Mouse (Mus musculus) frontal cortex, postnatal 36 days (tissue): Measurements from ENCODE around the gene Cyp2j9.
"Not testable (repeated sequence)": the region's sequence is repeated elsewhere in the genome, so short reads cannot be mapped to it uniquely, and the experiment has no call there.

Source experiments
- DNase-seq, 2 experiments: peaks; one replicate each; pipeline ENCODE4 v3.0.0; 2022; ENCODE audit warnings: low spot score in 2 of 2

The Cyp2j9 gene

GRCm38 (mm10) chr4:96590911-96591790 is at the start of gene Cyp2j9:
TSS of gene Cyp2j9 (minus strand) at chr4:96591578.
- peak in 1 of 2 experiments; percentile 57 for DNase-seq

DNA sequence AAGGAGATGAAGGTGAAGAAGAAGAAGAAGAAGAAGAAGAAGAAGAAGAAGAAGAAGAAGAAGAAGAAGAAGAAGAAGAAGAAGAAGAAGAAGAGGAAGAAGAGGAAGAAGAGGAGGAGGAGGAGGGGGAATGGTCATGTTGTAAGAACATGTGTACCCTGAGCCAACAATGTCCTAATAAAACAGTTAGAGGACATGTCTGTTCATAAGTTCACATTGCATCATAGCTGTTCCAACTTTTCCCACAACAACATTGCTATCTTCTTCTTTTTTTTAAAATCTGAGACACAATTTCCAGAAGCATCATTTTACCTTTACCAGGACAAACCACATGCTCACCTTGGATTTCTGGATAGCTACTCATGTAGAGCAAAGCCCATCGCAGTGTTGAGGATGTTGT is 44.1 kb upstream of the Cyp2j9 start:
- DNase-seq, result no peak

DNA sequence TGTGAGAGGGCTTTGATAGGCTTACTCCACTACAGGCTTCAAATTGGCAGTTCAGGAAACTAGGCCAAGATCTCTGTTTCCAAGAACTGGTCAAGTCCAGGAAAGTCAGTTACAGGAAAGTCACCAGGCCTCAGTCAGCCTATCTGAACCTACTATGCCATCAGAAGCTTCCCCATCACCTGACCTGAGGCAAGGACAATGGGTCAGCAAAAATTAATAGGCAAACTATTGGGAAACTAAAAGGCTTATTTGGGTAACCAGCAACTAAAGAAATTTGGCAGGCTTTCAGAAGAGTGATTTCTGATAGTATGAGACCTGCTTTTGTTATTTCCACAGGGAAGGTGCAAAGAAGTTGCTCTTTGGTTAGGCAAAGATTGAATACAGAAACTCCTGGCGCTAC is 31.1 kb upstream of the Cyp2j9 start:
- DNase-seq, result no peak

DNA sequence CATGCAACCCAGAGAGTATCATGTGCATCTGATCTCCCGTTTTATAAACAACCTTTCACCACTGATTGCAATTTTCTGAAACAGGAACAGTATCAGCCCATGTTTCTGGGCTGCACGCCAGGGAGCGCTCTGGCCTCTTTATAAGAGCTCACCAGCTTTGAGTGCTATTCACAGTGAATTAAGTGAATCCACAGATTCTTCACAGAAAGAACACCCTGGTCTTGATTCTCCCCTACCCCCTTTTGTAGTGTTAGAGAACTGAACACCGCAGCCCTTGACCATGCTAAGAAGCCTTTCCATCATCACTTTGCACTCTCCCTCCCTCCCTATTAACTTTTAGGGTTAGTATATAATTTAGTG is 393 bp upstream of the Cyp2j9 start:
- peak in 1 of 2 experiments; percentile 73 for DNase-seq

- no peak for DNase-seq
Observed at GRCm38 (mm10) chr4:96581425-96582088, 9.8 kb downstream of the Cyp2j9 start.

DNA sequence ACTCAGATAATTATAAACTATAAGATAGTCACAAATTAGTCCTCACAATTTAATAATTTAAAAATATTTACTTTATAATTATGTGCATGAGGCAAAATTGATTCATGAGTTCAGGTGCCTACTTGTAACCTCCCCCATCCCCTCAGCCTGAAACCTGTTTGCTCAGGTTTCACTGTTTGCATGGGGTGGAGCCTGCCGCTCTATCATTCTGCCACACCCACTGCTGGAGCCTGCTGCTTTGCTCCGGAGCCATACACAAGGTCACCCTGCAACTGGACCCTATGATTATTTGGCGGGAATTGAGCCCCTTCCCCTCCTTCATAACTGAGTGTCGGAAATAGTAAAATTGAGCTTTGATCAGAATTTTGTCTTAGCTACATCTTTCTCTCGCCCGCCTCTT is 11.0 kb downstream of the Cyp2j9 start:
- DNase-seq, result not testable (repeated sequence)

- no peak for DNase-seq
Observed at GRCm38 (mm10) chr4:96569442-96569841, 21.9 kb downstream of the Cyp2j9 start.

- no peak for DNase-seq
Observed at GRCm38 (mm10) chr4:96567988-96568387, 23.4 kb downstream of the Cyp2j9 start.

- no peak for DNase-seq
Observed at GRCm38 (mm10) chr4:96565808-96566207, 25.6 kb downstream of the Cyp2j9 start.

DNA sequence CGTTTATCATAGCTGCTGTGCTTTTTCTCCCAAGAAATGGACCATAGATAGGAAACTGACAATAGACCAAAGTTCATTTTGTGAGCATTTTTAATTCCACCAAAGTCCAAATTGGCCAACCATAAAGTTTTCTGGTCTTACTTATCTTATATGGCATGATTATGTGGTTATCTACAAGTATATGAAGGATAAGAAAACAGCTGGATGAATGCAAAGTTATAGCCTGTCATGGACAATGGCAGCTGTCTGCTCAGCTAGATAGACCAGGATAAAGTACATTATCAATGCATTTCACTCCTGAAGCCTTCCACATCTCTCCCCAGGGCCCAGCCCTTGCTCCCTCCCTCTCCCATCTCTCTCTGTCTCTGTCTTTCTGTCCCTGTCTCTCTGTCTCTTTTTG is 30.9 kb downstream of the Cyp2j9 start:
- DNase-seq, result no peak

- no peak for DNase-seq
Observed at GRCm38 (mm10) chr4:96559781-96560180, 31.6 kb downstream of the Cyp2j9 start.

GRCm38 (mm10) chr4:96553133-96553819 is 38.1 kb downstream of the Cyp2j9 start, which contains the start of gene Cyp2j6:
TSS of gene Cyp2j6 (minus strand) at chr4:96553661.
- peak; percentile 36 to 45 for DNase-seq

- no peak for DNase-seq
Observed at GRCm38 (mm10) chr4:96551619-96552018, 39.8 kb downstream of the Cyp2j9 start.

- DNase-seq, result peak; percentile 28 to 62
Observed at GRCm38 (mm10) chr4:96545976-96546375, 45.4 kb downstream of the Cyp2j9 start.

- peak in 1 of 2 experiments; percentile 17 for DNase-seq
Observed at GRCm38 (mm10) chr4:96525772-96526171, 65.6 kb downstream of the Cyp2j9 start.

DNA sequence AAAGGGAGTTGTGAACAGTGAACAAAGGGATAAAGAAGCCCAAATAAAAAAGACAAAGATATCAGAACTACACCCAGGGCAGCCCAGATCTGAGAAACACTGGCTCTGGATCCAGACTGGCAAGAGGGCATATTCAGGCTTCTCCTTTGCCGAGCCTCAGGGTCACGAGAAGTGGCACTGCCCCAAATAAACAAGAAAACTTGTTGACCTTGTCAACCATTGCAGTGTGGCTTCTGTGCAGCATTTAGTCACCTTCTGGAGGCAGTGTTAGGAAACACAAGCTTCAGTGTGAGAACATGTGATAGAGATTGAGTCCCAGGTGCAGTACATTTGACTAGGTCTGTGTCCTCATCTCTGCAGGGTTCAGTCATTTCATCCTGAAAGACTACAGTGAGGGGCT is 69.1 kb downstream of the Cyp2j9 start:
- DNase-seq, result no peak
